Mouse (Mus musculus): Measurements from ENCODE around the gene Tnfsf15.

DNA sequence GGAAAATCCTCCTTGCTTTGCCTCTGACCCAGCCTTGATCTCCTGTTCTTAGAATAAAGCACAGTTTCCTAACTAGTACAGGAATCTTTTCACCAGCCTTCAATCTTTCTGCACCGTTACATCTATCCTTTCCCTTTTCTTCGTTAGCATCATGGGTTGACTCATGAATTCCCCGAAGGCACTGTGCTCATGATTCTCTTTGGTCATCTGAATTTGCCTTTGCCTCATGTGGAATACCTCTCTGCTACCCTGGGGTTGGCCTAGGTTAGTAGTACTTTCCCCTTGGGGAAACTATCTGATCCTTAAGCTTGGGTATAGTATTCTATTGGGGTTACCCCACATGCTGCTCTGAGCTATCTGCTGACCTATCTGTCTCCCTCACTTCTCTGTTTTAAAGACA, 15.0 kb upstream of the Tnfsf15 start:
- TF ChIP-seq POLR2A (IDR thresholded peaks at IDR 0.05; ENCODE audit: control insufficient read depth, low read depth, low read length), result no peak
- TF ChIP-seq CTCF (IDR thresholded peaks at IDR 0.05; ENCODE audit: control insufficient read depth, insufficient read depth, insufficient replicate concordance, low read depth, low read length), result no peak

All from testis, adult 2 months (tissue).